Mouse (Mus musculus) testis, postnatal 14 days (tissue): ENCODE data around the gene Ambra1.

Experiments
- DNase-seq: peaks from one replicate; pipeline ENCODE4 v3.0.0; 2021; ENCODE audit warnings: low spot score

Gene Ambra1

DNA sequence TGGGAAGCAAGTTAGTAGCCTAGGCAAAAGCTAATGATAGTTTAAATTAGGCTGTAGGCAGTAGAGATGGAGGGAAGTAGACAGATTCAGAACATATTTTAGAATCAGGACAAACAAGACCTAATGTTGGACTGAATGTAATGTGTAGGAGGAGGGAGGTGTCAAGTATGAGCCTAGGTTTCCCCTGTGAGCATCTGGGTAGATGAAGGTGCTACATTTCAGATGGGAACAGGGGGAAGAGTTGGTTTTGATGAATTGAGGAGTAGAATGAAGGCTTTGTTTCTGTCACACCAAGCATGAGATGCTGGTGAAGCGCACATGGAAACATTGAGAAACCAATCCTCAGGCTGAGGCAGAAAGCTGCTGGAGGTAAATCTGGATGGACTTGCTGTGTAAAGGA lies 9.7 kb downstream of the Ambra1 start:
- no peak for DNase-seq

DNA sequence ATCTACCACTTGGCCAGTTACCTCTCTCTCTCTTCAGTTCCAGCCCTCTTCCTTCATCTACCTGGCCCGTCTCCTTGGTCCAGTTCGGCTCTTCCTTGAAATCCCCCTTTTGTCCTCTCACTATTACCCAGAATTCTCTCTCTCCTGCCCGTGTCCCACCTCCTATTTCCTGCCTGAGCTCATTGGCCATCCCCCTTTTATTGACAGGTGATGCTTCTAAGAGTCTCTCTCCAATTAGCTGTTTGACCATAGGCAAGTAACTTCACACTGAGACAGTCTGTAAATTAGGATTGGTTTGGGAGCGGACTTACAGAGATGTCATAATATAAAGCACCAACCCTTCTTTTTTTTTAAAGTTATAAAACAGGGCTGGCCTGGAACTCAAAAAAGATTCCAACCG lies 14.8 kb downstream of the Ambra1 start:
- DNase-seq: no peak

DNA sequence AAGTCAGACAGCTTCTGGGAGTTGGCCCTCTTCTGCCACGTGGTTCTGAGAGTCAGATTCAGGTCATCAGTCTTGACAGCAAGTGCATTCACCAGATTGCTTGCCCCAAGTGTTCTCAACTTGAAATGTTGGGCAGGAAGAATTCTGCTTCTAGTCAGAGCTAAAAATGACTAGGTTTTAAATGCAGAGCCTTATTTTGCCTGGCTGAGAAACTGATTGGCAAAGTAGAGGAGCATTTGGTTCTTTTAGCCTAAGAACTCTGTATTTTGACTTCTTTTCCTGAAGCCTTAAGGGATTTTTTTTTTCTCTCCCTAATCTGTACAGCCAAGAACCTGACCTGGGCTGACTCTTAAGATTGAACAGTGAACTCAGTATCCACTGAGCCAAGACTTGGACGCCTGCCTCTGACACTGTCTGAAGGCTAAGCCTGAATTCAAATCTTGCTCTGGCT lies 19.9 kb downstream of the Ambra1 start:
- DNase-seq: no peak

DNA sequence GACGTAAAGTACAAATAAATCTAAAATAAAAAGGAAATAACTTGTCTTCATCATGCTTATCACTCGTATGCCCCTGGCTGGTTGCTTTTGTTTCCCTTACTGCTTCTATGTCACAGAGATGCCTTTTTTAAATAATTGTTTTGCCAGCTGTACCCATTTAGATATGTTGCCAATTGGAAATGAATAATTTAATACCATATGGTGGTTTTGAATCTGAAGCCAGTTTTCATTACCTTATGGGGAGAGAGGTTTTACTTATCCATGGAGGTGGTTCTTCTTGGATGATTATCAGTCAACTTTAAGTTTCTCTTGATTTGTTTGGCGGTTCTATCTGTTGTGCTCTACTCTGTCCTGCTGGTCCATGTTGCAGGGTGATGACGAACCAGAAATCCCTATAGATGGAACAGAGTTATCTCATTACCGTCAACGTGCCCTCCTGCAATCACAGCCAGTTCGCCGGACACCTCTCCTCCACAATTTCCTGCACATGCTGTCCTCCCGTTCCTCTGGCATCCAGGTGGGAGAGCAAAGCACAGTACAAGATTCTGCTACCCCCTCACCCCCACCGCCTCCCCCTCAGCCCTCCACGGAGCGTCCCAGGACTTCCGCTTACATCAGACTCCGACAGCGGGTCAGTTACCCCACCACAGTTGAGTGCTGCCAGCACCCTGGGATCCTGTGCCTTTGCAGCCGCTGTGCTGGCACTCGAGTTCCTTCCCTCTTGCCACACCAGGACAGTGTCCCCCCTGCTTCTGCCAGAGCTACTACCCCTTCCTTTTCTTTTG lies 42.2 kb downstream of the Ambra1 start:
- no peak for DNase-seq

DNA sequence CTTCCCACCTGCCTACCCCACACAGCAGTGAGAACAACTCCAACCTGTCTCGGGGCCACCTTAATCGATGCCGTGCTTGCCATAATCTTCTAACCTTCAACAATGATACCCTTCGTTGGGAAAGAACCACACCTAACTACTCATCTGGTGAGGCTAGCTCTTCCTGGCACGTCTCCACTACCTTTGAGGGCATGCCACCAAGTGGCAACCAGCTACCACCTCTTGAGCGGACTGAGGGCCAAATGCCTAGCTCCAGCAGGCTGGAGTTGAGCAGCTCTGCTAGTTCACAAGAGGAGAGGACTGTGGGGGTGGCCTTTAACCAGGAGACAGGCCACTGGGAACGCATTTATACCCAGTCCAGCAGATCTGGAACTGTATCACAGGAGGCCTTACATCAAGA lies 43.4 kb downstream of the Ambra1 start:
- no peak for DNase-seq

DNA sequence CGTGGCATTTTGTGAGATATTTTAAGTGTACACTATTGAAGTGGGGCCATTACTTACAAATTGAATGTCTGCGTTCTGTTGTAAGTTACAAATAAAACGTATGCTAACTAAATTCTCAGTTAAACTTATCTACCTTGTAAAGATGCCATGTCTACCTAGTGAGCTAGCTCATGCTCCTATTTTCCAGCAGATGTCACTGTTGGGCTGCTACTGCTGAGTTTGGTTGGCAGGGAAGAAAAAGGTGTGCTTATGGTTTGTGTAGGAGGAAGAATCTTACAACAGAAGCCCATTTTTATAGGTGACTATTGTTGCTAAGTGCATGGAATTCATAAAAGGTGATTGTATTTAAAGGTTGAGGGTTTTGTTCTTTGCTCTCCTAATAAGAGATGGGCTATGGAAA lies 49.2 kb downstream of the Ambra1 start:
- DNase-seq: no peak

DNA sequence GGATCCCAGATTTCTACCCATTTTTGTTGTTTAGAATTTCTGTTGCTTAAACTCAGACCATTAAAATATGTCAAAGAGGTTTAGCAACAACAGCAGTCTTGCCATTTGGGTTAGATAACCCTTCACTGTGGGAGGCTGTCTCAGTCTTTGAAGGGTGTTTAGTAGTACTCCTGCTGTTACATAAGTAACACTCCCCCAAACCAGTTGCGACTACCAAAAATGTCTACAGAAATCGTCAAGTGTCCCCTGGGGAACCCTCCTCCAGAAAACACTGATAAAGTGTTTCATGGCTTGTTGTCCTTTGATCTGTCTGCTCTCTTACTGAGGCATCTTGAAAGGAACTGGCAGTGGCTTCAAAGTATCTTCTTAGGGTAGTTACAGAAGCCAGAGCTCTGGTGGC lies 61.7 kb downstream of the Ambra1 start:
- peak; percentile 65 for DNase-seq

DNA sequence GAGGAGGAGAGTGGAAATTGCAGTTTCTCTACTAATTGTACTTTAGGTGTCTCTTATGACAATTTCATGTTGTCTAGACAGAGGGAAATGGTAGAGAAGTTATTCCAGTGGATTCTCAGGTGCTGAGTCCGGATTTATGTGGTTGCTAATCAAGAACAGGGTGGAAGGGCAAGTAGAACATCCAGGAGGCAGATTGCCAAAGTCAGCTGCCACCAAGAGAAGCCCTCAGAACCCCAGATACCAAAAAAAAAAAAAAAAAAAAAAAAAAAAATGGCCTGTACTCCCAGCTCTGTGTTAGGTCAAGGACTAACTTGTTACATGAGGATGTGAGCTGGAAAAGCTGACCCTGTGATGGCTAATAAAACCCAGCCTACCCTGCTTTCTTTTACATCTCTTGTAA lies 62.4 kb downstream of the Ambra1 start:
- no peak for DNase-seq

DNA sequence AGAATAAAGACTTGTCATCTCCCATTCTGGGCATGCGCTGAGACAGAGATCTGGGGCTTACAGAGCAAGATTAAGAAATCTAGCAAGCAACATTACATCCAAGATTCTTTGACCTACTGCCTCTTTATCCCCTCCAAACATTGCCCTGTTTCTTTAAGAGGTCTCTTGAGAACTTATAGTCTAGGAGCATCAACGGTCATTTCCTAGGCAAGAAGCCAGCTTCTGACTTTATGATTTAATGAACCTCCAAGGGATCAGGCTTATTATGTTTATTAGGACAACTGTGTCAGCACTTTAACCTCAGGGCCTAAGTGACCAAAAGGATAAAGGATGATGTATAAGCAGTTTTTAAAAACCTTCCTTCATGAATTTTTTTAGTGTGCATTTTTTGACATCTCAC lies 64.5 kb downstream of the Ambra1 start:
- no peak for DNase-seq

DNA sequence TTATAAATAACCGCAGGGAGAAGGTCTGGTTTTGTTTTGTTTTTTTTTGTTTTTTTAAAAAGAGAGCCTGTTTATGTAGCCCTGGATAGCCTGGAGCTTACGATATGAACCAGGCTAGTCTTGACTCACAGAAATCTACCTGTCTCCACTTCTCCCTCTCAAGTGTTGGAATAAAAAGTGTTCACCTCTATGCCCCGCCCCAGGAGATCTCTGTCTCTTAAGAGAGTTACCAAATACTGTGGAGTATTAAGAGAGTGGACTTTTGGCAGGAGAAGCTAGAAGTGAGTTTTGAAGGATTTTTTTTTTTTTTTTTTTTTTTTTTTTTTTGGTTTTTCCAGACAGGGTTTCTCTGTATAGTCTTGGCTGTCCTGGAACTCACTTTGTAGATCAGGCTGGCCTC lies 65.2 kb downstream of the Ambra1 start:
- DNase-seq: no peak

DNA sequence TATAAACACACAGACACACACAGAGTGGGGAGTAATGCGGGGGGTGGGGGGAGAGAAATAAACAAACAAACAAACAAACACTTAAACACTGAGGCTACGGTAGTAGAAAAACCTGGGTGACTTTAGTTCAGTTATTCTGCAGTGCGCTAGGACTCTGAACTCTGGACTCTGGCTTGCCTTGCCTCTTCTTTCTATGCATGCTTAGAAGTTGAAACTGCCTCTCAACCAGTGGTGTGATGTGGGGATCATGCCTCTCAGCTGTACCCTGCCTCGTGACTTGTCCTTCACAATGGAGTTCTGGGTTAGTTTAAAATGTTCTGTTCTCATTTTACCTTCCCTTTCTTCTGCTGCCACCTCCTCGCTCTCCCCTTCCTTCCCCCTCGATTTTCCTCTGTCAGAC lies 81.5 kb downstream of the Ambra1 start:
- no peak for DNase-seq

DNA sequence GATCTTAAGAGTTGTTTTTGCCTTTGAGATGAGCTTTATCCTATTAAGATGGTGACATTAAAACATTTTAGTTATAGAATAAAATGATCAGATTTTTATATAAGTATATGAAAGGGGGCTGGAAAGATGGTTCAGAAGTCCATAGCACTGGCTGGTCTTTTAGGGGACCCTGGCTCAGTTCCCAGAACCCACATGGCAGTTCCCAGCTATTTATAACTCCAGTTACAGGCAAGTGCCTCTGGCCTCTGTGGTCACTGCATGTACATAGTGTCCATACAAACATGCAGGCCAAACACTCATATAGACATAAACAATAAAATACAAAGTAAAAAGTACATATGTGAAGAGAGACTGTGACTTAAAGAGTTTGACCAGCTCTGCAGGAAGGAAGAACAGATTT lies 86.8 kb downstream of the Ambra1 start:
- no peak for DNase-seq

DNA sequence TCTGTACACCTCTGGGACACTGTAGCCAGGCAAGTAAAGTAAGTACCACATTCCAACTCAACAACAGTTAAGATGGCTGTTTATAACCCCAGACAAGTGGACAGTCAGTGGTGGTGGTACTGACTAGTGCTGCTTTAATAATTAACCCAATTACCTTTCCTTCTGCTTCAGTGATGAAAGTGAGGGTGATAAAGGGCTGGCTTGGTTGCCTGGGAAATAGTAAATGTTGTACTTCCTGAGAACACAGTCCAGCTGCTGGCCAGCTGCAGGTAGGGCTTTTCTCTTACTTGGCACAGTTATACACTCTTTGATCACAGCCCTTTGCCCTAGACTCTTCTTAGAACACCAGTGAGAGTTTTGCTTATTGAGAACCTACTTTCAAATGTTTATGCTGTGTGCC lies 102.3 kb downstream of the Ambra1 start:
- no peak for DNase-seq

DNA sequence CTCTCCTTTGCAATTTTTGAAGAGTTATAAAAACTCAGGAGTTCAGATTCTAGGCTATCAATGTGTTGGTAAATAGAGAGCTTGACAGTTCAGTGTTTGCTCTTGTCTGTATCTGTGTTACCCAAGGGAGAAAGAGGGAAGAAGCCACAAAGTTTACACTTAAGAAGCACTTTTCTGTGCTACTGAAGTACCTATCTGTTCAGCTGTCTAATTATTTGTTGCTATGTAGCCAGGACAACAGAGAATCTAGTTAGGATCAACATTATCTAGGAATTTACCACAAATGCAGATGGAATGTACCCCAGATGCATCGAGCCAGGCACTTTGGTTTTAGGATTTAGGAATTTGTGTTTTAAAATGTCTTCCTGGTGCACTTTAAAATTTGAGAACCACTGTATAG lies 104.3 kb downstream of the Ambra1 start:
- DNase-seq: no peak

DNA sequence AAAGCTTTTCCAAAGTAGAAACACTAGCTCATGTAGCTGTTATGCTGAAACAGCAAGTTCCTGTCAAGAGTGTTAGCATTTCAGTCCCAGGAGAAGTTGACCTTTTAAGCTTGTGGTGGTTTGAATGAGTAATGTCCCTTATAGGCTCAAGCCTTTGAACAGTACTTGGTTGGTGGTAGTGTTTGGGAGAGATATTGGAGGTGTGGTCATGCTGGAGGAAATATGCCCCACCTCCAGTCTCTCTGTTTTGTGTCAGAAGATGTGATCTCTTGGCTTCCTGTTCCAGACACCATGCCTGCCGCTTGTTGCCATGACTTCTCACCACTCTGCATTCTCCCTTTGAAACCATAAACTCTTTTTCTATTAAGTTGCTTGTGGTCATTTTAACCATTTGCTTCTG lies 105.1 kb downstream of the Ambra1 start:
- DNase-seq: no peak

DNA sequence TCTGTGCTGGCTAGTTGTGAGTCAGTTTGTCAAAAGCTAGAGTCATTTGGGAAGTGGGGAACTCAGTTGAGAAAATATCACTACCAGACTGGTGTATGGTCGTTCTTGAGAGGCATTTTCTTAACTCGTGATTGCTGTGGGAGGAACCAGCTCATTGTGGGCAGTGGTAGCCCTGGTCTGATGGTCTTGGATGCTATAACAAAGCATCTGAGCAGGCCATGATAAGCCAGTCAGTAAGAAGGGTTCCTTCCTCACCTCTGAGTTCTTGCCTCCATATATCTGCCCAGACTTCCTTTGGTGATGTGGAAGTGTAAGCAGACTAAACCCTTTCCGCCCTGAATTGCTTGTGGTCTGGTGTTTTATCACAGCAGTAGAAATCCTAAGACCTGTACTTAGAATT lies 105.7 kb downstream of the Ambra1 start:
- DNase-seq: no peak

DNA sequence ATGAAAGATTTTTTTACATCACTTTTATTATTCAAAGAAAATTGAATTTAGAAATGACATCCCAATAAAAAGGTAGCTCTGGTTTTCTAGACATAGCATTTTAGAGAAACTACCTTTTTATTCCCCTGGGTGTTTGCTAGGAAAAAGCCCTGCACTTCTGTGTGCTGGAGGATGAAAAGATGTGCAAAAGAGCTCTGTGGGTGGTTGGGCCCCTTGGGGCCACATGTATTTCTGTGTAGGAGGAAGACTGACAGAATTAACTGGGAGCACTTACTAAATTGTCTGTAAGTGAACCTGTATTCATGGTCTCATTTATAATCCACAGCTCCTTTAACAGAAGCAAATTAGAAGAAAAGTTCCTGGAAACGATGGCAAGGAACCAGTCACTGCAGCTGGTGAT lies 114.2 kb downstream of the Ambra1 start:
- DNase-seq: no peak

DNA sequence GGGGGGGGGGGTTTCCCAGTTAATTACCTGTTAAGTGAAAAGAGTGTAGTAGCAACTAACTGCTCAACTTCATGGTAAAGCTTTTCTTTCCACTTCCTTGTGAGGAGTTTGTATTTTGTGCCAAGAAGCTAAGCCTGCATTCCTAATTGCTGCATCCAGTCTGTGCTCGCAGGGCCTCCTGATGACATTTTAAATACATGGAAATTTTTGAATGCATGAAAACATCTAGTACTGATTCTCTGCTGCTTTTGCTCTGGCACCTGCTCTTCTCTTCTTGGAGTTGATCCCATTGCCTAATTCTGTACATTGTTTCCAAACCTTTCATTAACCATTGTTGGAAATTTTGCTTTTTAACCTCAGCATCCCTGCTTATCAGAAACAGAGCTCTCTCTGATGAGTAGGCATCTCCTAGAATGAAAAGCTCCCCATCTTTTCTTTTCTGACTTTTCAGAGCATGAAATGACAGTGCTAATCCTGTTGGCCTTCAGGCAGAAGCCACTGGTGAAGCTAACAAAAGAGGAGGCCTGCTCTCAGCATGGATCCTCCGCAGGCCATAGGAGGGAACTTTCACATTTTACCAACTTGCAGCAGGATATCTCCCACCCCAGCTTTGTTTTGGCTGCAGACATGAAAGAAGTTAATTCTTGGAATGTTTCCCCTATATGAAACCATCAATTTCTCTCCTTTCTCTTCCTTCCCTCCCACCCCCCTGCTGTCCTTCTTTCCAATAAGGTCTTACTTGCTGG lies 122.7 kb downstream of the Ambra1 start:
- no peak for DNase-seq

DNA sequence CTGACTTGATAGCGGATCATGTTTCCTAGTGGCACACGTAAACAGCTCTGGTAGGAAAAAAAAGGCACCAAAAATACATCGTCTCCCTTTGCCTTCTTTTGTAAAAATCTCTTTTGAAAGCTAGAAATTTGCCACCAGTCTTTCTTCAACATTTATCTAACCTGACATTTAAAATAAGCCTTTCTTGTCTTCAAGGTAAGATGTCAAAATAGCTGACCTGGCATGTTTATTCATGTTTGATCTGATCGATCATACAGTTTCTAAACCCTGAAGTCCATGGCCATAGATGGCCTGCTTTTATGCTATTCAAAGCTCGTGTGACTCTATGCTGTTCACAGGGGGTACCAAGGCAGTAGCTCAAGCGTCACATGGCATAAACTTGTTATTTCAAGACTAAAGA lies 124.6 kb downstream of the Ambra1 start:
- no peak for DNase-seq

DNA sequence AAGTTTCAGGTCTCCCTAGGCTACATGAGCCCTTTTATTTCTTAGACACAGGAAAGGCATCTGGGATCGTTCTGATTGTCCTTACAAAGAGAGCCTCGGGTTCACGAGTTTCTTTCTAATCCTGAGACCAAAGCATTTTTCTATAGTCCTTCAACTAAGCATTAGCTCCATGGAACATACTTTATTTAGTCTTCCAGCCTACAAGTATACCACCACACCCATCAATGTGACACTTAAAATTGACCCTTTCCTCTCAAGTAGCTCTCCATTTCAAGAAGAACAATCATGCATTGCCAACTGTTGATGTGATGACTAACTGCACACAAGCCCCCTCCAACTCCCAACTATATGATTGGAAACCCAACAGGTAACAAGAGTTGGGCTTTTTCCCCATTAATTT lies 127.0 kb downstream of the Ambra1 start:
- no peak for DNase-seq

DNA sequence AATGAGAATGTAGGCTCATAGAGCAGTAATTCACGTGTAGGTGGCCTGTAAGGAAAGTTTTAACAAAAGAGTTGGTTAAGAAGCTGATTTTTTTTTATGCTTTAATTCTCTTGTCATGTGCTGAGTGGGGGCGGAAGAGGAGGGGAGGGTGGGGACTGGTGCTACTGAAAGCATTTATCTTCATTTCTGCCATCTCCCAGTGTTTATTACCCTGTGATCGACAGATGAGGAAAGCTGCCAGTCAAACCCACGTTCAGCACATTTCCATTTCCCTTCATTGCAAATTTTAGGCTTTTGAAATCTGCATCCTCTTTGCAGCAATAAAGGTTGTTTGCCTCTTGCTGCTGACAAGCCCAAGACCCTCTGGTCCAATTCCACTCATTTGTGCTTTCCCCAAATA lies 129.5 kb downstream of the Ambra1 start:
- DNase-seq: no peak

DNA sequence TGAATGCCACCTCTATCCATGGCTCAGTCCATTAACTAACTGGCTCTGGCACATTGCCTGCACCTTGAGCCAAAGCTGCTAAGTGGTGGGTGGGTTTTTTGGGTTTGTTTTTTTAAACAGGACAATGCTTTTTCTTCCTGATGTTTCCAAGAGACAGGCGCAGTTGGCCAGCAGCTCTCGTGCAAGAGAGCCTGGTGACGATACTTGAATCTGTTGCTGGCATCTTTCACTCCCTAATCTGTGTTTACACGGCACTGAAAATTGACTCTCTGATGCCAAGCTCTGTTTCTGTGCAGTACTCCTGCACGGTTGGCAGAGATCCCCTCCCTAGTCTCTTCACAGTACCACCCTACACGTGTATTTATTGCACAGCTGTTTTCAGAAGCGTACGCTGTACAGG lies 140.8 kb downstream of the Ambra1 start:
- no peak for DNase-seq

DNA sequence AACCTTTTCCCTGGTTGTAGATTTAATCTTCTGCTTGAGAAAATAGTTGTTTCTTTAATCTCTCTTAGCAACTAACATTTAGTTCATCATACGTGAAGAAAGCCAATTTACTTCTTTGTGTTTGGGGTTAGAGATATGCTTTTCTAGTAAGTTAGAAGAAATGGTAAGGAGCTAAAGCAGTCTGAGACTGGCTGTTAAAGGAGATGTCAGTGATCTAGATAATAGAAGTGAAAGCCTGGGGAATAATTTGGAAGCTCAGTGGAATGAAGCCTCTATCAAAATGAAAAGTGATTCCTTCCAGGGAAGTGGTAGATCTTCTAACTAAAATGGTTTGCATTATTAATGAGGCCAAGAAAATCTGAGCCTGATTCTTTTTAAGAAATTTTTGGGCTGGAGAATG lies 141.3 kb downstream of the Ambra1 start:
- no peak for DNase-seq

DNA sequence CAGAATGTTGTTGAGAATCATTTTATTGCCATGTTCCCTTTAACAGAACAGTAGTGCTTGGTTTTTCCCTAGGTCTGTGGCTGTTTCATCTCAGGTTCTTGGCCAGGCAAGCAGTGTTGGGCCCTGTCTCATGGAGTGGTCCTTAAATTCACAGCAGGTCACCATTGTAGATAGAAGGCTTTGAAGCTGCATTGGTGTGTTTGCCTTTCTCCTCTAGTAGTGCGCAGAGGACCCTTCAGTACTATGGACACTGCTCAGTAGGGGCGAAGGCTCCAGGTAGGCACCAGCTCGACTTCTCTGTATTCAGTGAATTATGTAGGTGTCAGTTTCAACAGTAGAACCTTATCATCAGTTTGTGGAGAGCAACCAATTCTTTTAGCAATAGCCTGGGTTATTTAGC lies 142.7 kb downstream of the Ambra1 start:
- DNase-seq: no peak
